Mouse (Mus musculus): ENCODE results near the gene Tmem132d.

Gene Tmem132d

GRCm38 (mm10) chr5:127929687-127930086 lies 503.2 kb downstream of the Tmem132d start:
- DNase-seq (ENCODE audit: low spot score): no peak

- DNase-seq (ENCODE audit: low spot score): peak; percentile 42
Observed at GRCm38 (mm10) chr5:127926686-127927085, 506.2 kb downstream of the Tmem132d start.

- DNase-seq (ENCODE audit: low spot score): no peak
Observed at GRCm38 (mm10) chr5:127924106-127924505, 508.8 kb downstream of the Tmem132d start.

GRCm38 (mm10) chr5:127919171-127919570 lies 513.7 kb downstream of the Tmem132d start:
- no peak for DNase-seq (ENCODE audit: low spot score)

GRCm38 (mm10) chr5:127918376-127918775 lies 514.5 kb downstream of the Tmem132d start:
- no peak for DNase-seq (ENCODE audit: low spot score)

- DNase-seq (ENCODE audit: low spot score): no peak
Observed at GRCm38 (mm10) chr5:127914157-127914556, 518.7 kb downstream of the Tmem132d start.

GRCm38 (mm10) chr5:127911603-127912002 lies 521.3 kb downstream of the Tmem132d start:
- no peak for DNase-seq (ENCODE audit: low spot score)

- no peak for DNase-seq (ENCODE audit: low spot score)
Observed at GRCm38 (mm10) chr5:127910356-127910755, 522.5 kb downstream of the Tmem132d start.

- DNase-seq (ENCODE audit: low spot score): no peak
Observed at GRCm38 (mm10) chr5:127895176-127895575, 537.7 kb downstream of the Tmem132d start.

GRCm38 (mm10) chr5:127885566-127886505 lies 547.0 kb downstream of the Tmem132d start:
- no peak for DNase-seq (ENCODE audit: low spot score)

GRCm38 (mm10) chr5:127883021-127883420 lies 549.9 kb downstream of the Tmem132d start:
- no peak for DNase-seq (ENCODE audit: low spot score)

GRCm38 (mm10) chr5:127874461-127874860 lies 558.4 kb downstream of the Tmem132d start:
- no peak for DNase-seq (ENCODE audit: low spot score)

GRCm38 (mm10) chr5:127865157-127865556 lies 567.7 kb downstream of the Tmem132d start:
- DNase-seq (ENCODE audit: low spot score): no peak

- no peak for DNase-seq (ENCODE audit: low spot score)
Observed at GRCm38 (mm10) chr5:127859719-127860118, 573.2 kb downstream of the Tmem132d start.

- DNase-seq (ENCODE audit: low spot score): no peak
Observed at GRCm38 (mm10) chr5:127852305-127852704, 580.6 kb downstream of the Tmem132d start.

GRCm38 (mm10) chr5:127831791-127832190 lies 601.1 kb downstream of the Tmem132d start:
- no peak for DNase-seq (ENCODE audit: low spot score)

- no peak for DNase-seq (ENCODE audit: low spot score)
Observed at GRCm38 (mm10) chr5:127830831-127831230, 602.0 kb downstream of the Tmem132d start.

- DNase-seq (ENCODE audit: low spot score): no peak
Observed at GRCm38 (mm10) chr5:127828756-127829155, 604.1 kb downstream of the Tmem132d start.

- DNase-seq (ENCODE audit: low spot score): no peak
Observed at GRCm38 (mm10) chr5:127821960-127822359, 610.9 kb downstream of the Tmem132d start.

- peak; percentile 3 for DNase-seq (ENCODE audit: low spot score)
Observed at GRCm38 (mm10) chr5:127815292-127815691, 617.6 kb downstream of the Tmem132d start.

- no peak for DNase-seq (ENCODE audit: low spot score)
Observed at GRCm38 (mm10) chr5:127807419-127807818, 625.5 kb downstream of the Tmem132d start.

- DNase-seq (ENCODE audit: low spot score): no peak
Observed at GRCm38 (mm10) chr5:127806850-127807249, 626.0 kb downstream of the Tmem132d start.

GRCm38 (mm10) chr5:127800907-127801306 lies 632.0 kb downstream of the Tmem132d start:
- no peak for DNase-seq (ENCODE audit: low spot score)

GRCm38 (mm10) chr5:127781221-127781620 lies 651.7 kb downstream of the Tmem132d start:
- DNase-seq (ENCODE audit: low spot score): no peak

Data from lung, postnatal 25 days (tissue).